Mouse (Mus musculus) embryo, embryonic 9.5 days (tissue): Measurements from ENCODE around the gene Casp3.
"Not testable (repeated sequence)": the region's sequence is repeated elsewhere in the genome, so short reads cannot be mapped to it uniquely, and the experiment has no call there.

Experiments used
- DNase-seq: peaks from one replicate; pipeline ENCODE4 v3.0.0-alpha.2; 2017; ENCODE audit errors: extremely low spot score

Casp3 gene

GRCm38 (mm10) chr8:46616879-46617689 lies at the start of gene Casp3, which contains the start of gene Primpol:
Gene Casp3, plus strand, starts transcription at chr8:46617291.
Gene Primpol, minus strand, starts transcription at chr8:46617212.
- DNase-seq = peak; percentile 99

- no peak for DNase-seq
These were observed 49.1 kb upstream of the Casp3 start for GRCm38 (mm10) chr8:46567946-46568345.

GRCm38 (mm10) chr8:46568942-46569341 lies 48.1 kb upstream of the Casp3 start:
- no peak for DNase-seq

GRCm38 (mm10) chr8:46569659-46570441 lies 47.2 kb upstream of the Casp3 start:
- DNase-seq = no peak

GRCm38 (mm10) chr8:46570673-46571072 lies 46.4 kb upstream of the Casp3 start:
- no peak for DNase-seq

GRCm38 (mm10) chr8:46573446-46573845 lies 43.6 kb upstream of the Casp3 start:
- DNase-seq = no peak

- no peak for DNase-seq
These were observed 43.1 kb upstream of the Casp3 start for GRCm38 (mm10) chr8:46573964-46574363.

- DNase-seq = no peak
These were observed 38.3 kb upstream of the Casp3 start for GRCm38 (mm10) chr8:46578794-46579193.

GRCm38 (mm10) chr8:46584328-46584727 lies 32.8 kb upstream of the Casp3 start:
- DNase-seq = not testable (repeated sequence)

- DNase-seq = no peak
These were observed 31.5 kb upstream of the Casp3 start for GRCm38 (mm10) chr8:46585576-46585975.

GRCm38 (mm10) chr8:46587911-46588310 lies 29.2 kb upstream of the Casp3 start:
- DNase-seq = no peak

GRCm38 (mm10) chr8:46588663-46589062 lies 28.4 kb upstream of the Casp3 start:
- DNase-seq = no peak

GRCm38 (mm10) chr8:46593067-46593466 lies 24.0 kb upstream of the Casp3 start:
- DNase-seq = no peak

GRCm38 (mm10) chr8:46593772-46594171 lies 23.3 kb upstream of the Casp3 start:
- no peak for DNase-seq

GRCm38 (mm10) chr8:46595593-46595992 lies 21.5 kb upstream of the Casp3 start:
- no peak for DNase-seq

- no peak for DNase-seq
These were observed 20.6 kb upstream of the Casp3 start for GRCm38 (mm10) chr8:46596530-46596929.

- no peak for DNase-seq
These were observed 19.7 kb upstream of the Casp3 start for GRCm38 (mm10) chr8:46597411-46597810.

GRCm38 (mm10) chr8:46598114-46598513 lies 19.0 kb upstream of the Casp3 start:
- no peak for DNase-seq

GRCm38 (mm10) chr8:46598753-46599152 lies 18.3 kb upstream of the Casp3 start:
- no peak for DNase-seq

- no peak for DNase-seq
These were observed 17.7 kb upstream of the Casp3 start for GRCm38 (mm10) chr8:46599314-46599904.

- no peak for DNase-seq
These were observed 16.0 kb upstream of the Casp3 start for GRCm38 (mm10) chr8:46600959-46601707.

- no peak for DNase-seq
These were observed 13.5 kb upstream of the Casp3 start for GRCm38 (mm10) chr8:46603587-46603986.
